Mouse (Mus musculus): ENCODE results near the gene Dand5. TPM values are rescaled to one million over a fixed set of nuclear protein-coding genes. Genes with fewer than 3 reads are reported as not detected.

Dand5 gene
- polyA plus RNA-seq, 1 experiment from 2014 or later = 5.5 TPM

DNA sequence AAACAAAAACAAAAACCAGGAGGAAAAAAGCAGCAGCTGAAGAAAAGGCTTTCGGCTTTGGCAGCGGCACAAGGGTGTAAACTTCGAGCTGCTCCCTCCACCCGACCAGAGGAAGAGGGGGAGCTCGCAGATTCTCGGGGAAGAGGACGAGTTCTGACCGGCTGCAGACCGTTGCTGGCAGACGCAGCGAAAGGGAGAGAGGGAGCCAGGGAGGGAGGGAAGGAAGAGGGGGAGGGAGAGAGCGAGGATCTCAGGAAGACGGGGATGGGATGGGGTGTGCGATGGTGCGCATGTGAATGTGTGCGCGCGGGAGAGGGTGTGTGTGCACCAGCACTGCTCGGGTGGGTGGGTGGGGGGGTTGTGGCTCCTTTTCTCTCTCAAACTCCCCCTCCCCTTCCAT lies 48.8 kb downstream of the Dand5 start:
- Histone ChIP-seq H3K4me3 (peak overlapping the region; percentile 28), H3K27me3 (ENCODE audit: insufficient read depth, poor library complexity, severe bottlenecking) (peaks cover 100% of the 10 kb centered on the region), H3K4me1 (replicated peaks) (peaks cover 26% of the 10 kb centered on the region), H3K36me3 (no peaks in the 10 kb centered on the region), H3K27ac (no peak overlapping the region), H3K9me3 (no peaks in the 10 kb centered on the region)
- WGBS = under 1% methylated on average over 19 of the region's 19 CpGs
- no peak for DNase-seq (ENCODE audit: low spot score)

DNA sequence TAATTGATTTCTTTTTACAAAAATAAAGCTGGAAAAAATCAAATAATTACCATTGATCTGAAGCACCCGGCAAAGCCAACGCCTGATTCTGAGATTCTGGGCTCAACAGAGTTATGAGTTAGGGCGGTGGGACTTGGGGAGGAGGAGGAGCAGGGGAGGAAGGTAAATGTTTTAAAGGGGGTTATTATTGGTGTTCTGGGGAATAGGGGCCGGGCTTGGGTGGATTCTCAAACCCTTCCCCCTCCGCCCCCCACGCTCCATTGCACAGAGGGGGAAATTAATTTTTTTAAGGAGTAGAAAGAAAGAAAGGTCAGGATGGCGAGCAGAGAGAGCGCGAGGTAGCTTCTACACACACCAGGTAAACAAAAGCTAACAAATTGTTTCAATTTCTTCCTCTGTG lies 49.3 kb downstream of the Dand5 start:
- Histone ChIP-seq H3K4me3 (peak overlapping the region; percentile 28; the same call in 1 of the 2 replicates), H3K4me1 (replicated peaks) (peaks cover 26% of the 10 kb centered on the region), H3K9me3 (no peaks in the 10 kb centered on the region), H3K27ac (no peak overlapping the region), H3K36me3 (no peaks in the 10 kb centered on the region), H3K27me3 (ENCODE audit: insufficient read depth, poor library complexity, severe bottlenecking) (peaks cover 100% of the 10 kb centered on the region)
- DNase-seq (ENCODE audit: low spot score) = no peak
- under 1% methylated on average over 9 of the region's 9 CpGs for WGBS

DNA sequence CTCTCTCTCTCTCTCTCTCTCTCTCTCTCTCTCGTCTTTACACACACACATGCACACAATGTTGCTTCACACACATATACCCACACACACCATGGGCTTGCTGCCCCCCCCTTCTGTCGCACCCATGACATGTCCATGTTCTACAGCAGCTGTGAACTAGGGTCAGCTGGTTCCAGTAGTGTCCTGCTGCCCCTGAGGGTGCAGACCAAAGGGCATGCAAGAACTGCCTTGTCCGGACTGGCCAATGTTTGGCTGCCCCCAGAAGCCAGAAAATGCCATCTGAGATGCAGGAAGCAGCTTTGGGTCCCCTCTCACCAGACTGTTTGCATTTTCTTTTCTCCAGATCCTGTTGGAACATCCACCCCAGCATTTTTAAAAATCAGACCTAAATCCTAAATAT lies 50.0 kb downstream of the Dand5 start:
- peaks cover 26% of the 10 kb centered on the region for H3K4me1 ChIP-seq (replicated peaks)
- DNase-seq (ENCODE audit: low spot score) = no peak
- WGBS = under 1% methylated on average over 3 of the region's 3 CpGs

DNA sequence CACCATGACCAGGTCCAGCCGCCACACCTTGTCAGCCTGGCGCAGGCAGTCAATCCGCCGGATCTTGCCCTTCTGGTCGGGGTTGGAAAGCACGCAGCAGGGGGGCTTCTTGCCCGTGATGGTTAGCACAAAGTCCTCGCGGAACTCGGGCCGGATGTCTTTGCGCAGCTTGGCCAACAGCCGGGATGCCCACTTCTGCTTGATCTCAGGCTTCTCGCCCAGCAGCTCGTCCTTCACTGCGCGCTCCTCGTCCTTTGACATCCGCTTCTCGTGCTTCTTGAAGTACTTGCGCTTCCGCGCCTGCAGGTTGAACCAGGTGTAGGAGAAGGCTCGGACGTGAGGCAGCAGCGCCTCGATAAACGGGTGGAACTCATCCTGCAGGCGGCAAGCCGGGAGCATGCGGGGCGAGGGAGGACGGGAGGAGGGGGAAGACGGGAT lies 50.7 kb downstream of the Dand5 start:
- no peak overlapping the region for H3K4me3 ChIP-seq

More for the DNA sequence above, 50.0 kb downstream of the Dand5 start:
- Histone ChIP-seq H3K36me3 (no peaks in the 10 kb centered on the region), H3K9me3 (no peaks in the 10 kb centered on the region), H3K4me3 (no peak overlapping the region), H3K27ac (no peak overlapping the region), H3K27me3 (ENCODE audit: insufficient read depth, poor library complexity, severe bottlenecking) (peaks cover 100% of the 10 kb centered on the region)

DNA sequence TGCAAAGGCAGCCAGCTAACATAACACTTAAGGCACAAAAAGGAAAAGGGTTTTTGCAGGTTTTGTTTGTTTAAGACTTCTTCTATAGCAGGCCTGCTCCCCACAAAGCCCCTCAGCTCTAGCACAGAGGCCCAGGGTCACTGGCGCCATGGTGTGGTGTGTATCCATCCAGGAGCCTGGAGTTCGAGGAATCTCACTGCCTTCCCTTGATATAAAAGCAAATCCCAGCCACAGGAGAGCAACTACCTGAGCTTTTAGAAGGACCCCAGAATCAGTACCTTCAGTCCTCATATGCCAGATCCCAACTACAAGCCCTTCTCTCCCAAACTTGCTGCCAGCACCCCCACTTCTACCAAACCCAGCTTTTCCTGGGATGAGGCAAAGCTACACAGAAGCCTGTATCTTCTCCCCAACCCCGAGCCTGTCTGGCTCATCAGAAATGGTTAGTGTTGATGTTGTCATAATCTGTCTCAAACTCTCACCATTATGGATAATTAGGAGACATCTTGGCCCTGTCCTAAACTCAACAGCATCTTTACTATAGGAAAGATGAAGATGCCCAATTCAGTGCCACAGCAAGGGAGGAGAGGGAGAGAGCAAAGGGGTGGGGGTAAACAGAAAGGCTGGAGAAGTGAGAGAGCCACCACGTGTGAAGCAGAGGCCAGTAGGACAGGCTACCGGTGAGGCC lies 51.5 kb downstream of the Dand5 start:
- Histone ChIP-seq H3K27me3 (ENCODE audit: insufficient read depth, poor library complexity, severe bottlenecking) (peaks cover 100% of the 10 kb centered on the region), H3K4me1 (replicated peaks) (peaks cover 31% of the 10 kb centered on the region), H3K9me3 (no peaks in the 10 kb centered on the region), H3K27ac (no peak overlapping the region), H3K4me3 (no peak overlapping the region), H3K36me3 (no peaks in the 10 kb centered on the region)
- 14% methylated on average over 5 of the region's 5 CpGs for WGBS
- no peak for DNase-seq (ENCODE audit: low spot score)

More for the DNA sequence above, 50.7 kb downstream of the Dand5 start:
- under 1% methylated on average over 34 of the region's 34 CpGs for WGBS
- Histone ChIP-seq H3K36me3 (no peaks in the 10 kb centered on the region), H3K9me3 (no peaks in the 10 kb centered on the region), H3K4me1 (replicated peaks) (peaks cover 26% of the 10 kb centered on the region), H3K27ac (no peak overlapping the region), H3K27me3 (ENCODE audit: insufficient read depth, poor library complexity, severe bottlenecking) (peaks cover 100% of the 10 kb centered on the region)
- peak; percentile 55 for DNase-seq (ENCODE audit: low spot score)

DNA sequence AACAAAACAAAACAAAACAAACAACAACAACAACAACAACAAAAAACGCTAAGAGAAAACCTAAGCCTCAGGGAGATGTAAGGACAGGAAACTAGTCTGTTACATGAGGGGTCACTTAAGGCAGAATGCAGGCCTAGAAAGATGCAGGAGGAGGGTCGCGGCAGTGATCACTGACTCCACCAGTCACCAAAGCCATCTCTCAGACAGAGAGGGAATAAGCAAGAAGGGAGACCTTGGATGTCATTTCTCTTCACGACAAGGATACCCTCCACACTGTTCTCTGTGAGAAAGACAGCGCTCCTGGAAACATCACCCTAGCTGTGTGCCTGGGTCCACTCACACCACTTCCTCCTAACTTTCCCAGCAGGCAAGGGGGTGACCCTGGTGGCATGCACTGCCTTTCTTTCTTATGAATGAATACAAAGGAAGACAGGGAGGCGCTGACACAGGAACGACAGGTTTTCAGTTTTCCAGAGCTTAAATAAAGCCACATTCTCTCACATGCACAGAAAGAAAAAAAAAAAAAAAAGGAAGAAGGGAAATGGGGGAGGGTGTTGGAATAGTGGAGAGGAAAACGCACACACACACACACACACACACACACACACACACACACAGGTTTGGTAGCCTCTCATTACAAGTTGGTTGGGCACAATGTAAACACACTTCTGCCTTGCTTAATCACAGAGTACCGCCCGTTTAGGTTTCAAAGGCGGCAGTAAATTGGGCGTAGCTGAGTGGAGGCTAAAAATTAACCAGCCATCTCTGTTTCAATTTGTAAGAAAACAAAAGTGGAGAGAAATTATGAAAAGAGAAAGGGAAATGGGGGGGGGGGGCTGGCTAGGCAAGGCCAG lies 52.3 kb downstream of the Dand5 start:
- no peaks in the 10 kb centered on the region for H3K36me3 ChIP-seq
- H3K27me3 ChIP-seq (ENCODE audit: insufficient read depth, poor library complexity, severe bottlenecking) = peaks cover 100% of the 10 kb centered on the region
- H3K4me3 ChIP-seq = no peak overlapping the region
- peaks cover 40% of the 10 kb centered on the region for H3K4me1 ChIP-seq (replicated peaks)
- no peak overlapping the region for H3K27ac ChIP-seq
- no peaks in the 10 kb centered on the region for H3K9me3 ChIP-seq
- no peak for DNase-seq (ENCODE audit: low spot score)
- 28% methylated on average over 12 of the region's 12 CpGs for WGBS

DNA sequence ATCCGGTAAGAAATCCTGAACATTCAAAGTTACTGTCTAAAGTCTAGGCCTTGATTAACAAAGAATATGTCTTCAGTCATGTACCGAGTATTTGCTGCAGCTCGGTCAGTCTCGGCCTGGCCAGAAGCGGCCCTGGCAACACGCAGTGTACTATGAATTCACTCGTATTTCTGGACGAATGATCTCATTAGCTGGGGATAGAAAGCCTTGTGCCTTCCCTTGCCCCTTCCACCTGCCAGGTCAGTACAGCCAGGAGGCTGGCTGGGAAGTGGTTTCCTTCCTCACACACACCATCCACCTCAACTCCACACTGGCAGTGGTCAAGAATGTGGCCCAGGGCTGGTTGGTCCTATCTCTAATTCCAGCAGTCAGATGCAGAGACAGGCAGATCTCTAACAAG lies 53.3 kb downstream of the Dand5 start:
- H3K27ac ChIP-seq = no peak overlapping the region
- peaks cover 40% of the 10 kb centered on the region for H3K4me1 ChIP-seq (replicated peaks)
- H3K36me3 ChIP-seq = no peaks in the 10 kb centered on the region
- WGBS = 87% methylated on average over 8 of the region's 8 CpGs
- H3K27me3 ChIP-seq (ENCODE audit: insufficient read depth, poor library complexity, severe bottlenecking) = peaks cover 100% of the 10 kb centered on the region
- H3K9me3 ChIP-seq = no peaks in the 10 kb centered on the region
- no peak for DNase-seq (ENCODE audit: low spot score)
- H3K4me3 ChIP-seq = no peak overlapping the region

DNA sequence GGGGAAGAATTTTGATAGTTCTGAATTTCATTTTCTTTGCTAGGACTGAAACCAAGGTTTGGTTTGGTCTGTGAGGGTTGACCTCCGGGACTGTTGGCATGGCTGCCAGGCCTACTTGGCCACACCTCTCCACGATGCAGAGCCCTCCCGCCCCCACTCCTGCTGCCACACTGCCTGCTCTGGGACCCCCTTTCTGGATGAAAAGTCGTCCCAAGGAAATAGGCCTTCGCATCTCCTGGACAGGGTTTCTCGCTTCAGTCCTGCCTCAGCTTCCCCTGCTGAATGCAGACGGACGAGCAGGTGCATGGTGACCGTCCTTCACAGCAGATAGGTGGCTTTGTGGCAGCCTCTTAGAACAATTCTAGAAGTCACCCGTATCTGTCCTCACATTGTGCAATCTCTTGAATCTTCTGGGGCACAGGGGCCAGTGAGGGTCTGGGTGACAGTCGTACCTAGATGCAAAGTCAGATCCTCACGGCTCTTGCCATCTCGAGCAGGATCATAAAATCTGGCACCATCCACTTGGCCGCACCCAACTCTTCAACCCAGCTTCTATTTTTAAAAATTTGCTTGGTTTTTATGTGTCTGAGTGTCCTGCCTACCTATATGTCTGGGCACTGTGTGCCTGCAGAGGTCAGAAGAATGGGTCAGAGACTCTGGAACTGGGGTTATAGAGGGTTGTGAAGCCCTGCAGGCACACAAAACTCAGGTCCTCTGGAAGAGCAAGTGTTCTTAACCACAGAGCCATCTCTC lies 54.1 kb downstream of the Dand5 start:
- Histone ChIP-seq H3K9me3 (no peaks in the 10 kb centered on the region), H3K27me3 (ENCODE audit: insufficient read depth, poor library complexity, severe bottlenecking) (peaks cover 100% of the 10 kb centered on the region), H3K4me1 (replicated peaks) (peaks cover 33% of the 10 kb centered on the region), H3K36me3 (no peaks in the 10 kb centered on the region), H3K4me3 (no peak overlapping the region), H3K27ac (no peak overlapping the region)
- DNase-seq (ENCODE audit: low spot score) = no peak
- 83% methylated on average over 14 of the region's 14 CpGs for WGBS

DNA sequence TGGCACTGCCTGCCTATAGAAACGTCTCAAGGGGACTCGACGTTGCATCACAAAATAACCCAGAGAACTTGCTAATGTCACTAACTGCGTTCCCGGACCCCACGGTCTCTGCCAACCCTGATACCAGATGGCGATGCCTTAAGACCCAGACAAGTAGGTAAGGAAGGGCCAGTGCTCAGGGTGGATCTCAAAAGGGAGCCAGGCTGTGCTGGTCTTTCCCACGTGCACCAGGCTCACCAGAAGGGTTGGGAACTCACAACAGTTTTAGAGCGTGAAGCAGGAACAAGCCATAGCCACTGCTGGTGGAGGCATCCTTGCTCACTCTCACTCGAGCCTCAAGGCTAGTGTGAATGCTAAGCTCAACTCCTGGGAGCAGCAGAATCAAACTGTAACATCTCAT lies 55.4 kb downstream of the Dand5 start:
- Histone ChIP-seq H3K27me3 (ENCODE audit: insufficient read depth, poor library complexity, severe bottlenecking) (peaks cover 100% of the 10 kb centered on the region), H3K4me3 (no peak overlapping the region), H3K36me3 (no peaks in the 10 kb centered on the region), H3K9me3 (no peaks in the 10 kb centered on the region), H3K4me1 (replicated peaks) (peaks cover 31% of the 10 kb centered on the region), H3K27ac (no peak overlapping the region)
- WGBS = 79% methylated on average over 10 of the region's 10 CpGs
- DNase-seq (ENCODE audit: low spot score) = no peak

DNA sequence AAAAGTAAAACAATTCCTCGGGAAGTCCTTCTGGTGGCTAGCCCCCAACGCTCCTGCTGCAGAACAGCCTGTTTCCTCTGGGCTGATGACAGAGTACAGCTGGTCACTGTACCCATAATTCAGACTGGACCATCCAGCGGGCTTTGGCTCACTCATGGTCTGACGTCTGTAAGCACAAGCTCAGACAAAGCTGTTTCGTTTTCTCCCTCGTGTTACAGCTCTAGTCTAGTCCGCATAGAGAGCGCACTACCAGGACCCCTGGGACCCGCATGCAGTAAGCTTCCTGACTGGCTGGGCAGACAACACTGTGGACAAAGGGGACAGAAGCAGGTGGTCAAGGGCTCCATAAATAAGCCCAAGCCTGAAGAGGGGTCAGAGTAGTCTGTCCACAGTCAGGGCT lies 56.2 kb downstream of the Dand5 start:
- WGBS = 53% methylated on average over 9 of the region's 9 CpGs
- peaks cover 27% of the 10 kb centered on the region for H3K4me1 ChIP-seq (replicated peaks)
- H3K4me3 ChIP-seq = no peak overlapping the region
- DNase-seq (ENCODE audit: low spot score) = no peak
- peaks cover 100% of the 10 kb centered on the region for H3K27me3 ChIP-seq (ENCODE audit: insufficient read depth, poor library complexity, severe bottlenecking)
- H3K27ac ChIP-seq = no peak overlapping the region
- no peaks in the 10 kb centered on the region for H3K9me3 ChIP-seq
- no peaks in the 10 kb centered on the region for H3K36me3 ChIP-seq

DNA sequence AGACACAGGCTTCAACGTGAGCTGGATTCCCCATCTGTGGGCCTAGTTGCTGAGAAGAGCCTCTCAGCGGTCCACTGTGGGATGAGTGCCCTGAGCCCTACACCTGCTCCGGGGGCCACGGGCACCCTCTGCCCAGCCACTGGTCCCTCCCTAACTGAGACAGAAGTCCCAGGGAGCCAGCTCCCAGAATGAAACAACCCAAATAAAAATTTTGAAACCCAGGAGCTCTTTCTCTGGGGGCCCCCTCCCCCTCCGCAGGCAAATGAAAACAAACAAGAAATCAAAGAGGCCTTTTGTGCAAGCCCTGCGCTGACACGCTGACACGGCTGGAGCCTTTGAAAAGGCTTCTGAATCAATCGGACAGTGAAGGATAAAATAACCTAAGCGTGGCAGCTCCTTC lies 57.0 kb downstream of the Dand5 start:
- DNase-seq (ENCODE audit: low spot score) = no peak
- peaks cover 27% of the 10 kb centered on the region for H3K4me1 ChIP-seq (replicated peaks)
- H3K27me3 ChIP-seq (ENCODE audit: insufficient read depth, poor library complexity, severe bottlenecking) = peaks cover 100% of the 10 kb centered on the region
- H3K4me3 ChIP-seq = 0 out of 2 replicates have a peak overlapping the region, but pooled peaks have one; percentile 14
- H3K36me3 ChIP-seq = no peaks in the 10 kb centered on the region
- 7% methylated on average over 10 of the region's 10 CpGs for WGBS
- no peak overlapping the region for H3K27ac ChIP-seq
- no peaks in the 10 kb centered on the region for H3K9me3 ChIP-seq

All from hindbrain, embryonic 10.5 days (tissue).